Mouse (Mus musculus) limb, embryonic 13.5 days (tissue): Measurements from ENCODE around the gene Ugt1a2. TPM values are rescaled to one million over a fixed set of nuclear protein-coding genes. Genes with fewer than 3 reads are reported as not detected.

Experiments used
- ATAC-seq: fragments of 200-750 bp; cut with Nextera tagmentation; 2 replicates; pipeline ENCODE4 v1.8.0; 2017; ENCODE audit warnings: low read depth, moderate number of reproducible peaks, moderate TSS enrichment; ENCODE audit not compliant: low FRiP score
- H3K27ac ChIP-seq: fragments of 300-500 bp; sonication (generic); 2 replicates; pipeline ENCODE4 v1.5.1; 2015; ENCODE audit warnings: inconsistent platforms, mild to moderate bottlenecking, moderate library complexity
- H3K27me3 ChIP-seq: fragments of 300-500 bp; sonication (generic); 2 replicates; pipeline ENCODE4 v1.6.1; 2015; ENCODE audit warnings: mild to moderate bottlenecking, inconsistent platforms
- H3K36me3 ChIP-seq: fragments of 300-500 bp; sonication (generic); 2 replicates; pipeline ENCODE4 v1.6.1; 2015; ENCODE audit warnings: inconsistent platforms, mild to moderate bottlenecking, moderate library complexity
- H3K4me1 ChIP-seq: fragments of 300-500 bp; sonication (generic); 2 replicates; pipeline ENCODE4 v1.6.1; 2015; ENCODE audit warnings: inconsistent platforms
- H3K4me2 ChIP-seq: fragments of 300-500 bp; sonication (generic); replicated peaks from 2 replicates; pipeline ENCODE4 v1.6.1; 2015; ENCODE audit warnings: inconsistent platforms, mild to moderate bottlenecking, moderate library complexity
- H3K4me3 ChIP-seq: fragments of 300-500 bp; sonication (generic); 2 replicates; pipeline ENCODE4 v1.5.1; 2015; ENCODE audit warnings: moderate library complexity, mild to moderate bottlenecking, inconsistent platforms
- H3K9ac ChIP-seq: fragments of 300-500 bp; sonication (generic); 2 replicates; pipeline ENCODE4 v1.6.1; 2015; ENCODE audit warnings: mild to moderate bottlenecking, inconsistent platforms
- H3K9me3 ChIP-seq: fragments of 300-500 bp; sonication (generic); 2 replicates; pipeline ENCODE4 v1.6.1; 2016; ENCODE audit warnings: inconsistent platforms
- WGBS: fragments of 180-500 bp; shearing (Covaris S2); methylation state at CpG from one replicate; pipeline ENCODE4 v1.1.7; 2015; 5-methylcytosine and 5-hydroxymethylcytosine counted together
- polyA plus RNA-seq: library from polyadenylated mRNA; unstranded; fragments of >200 nt; fragmentation: Nextera tagmentation; extraction: Ambion mirVana; gene quantifications from 2 replicates; pipeline ENCODE4 v1.2.1, GENCODE M21; 2015

The Ugt1a2 gene
- polyA plus RNA-seq, 1 experiment from 2014 or later: not detected

DNA sequence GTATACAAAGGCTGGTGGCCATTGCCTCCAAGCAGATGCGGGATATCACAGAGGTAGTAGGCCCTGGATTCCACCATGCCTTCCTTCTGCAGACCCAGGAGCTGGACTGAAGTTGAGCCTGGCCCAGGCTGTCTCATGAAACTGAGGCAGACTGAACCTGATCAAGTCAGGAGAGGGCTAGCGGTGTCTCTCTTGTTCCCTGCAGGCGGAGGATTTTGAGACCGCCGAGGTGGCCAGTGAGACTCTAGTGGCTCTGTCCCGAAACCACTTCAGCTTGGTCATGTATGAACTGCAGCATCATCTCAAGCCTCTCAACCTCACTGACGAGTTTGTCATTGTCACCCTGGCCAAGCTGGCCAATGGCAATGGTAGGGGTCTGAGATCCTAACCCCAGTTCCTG, 30.0 kb downstream of the Ugt1a2 start:
- no peak for ATAC-seq
- Histone ChIP-seq H3K27ac (no peak overlapping the region), H3K4me2 (no peak overlapping the region), H3K4me3 (no peak overlapping the region), H3K9me3 (peaks cover 100% of the 10 kb centered on the region), H3K9ac (no peak overlapping the region), H3K36me3 (no peaks in the 10 kb centered on the region), H3K27me3 (no peaks in the 10 kb centered on the region), H3K4me1 (no peaks in the 10 kb centered on the region)
- 73% methylated on average over 7 of the region's 7 CpGs for WGBS

DNA sequence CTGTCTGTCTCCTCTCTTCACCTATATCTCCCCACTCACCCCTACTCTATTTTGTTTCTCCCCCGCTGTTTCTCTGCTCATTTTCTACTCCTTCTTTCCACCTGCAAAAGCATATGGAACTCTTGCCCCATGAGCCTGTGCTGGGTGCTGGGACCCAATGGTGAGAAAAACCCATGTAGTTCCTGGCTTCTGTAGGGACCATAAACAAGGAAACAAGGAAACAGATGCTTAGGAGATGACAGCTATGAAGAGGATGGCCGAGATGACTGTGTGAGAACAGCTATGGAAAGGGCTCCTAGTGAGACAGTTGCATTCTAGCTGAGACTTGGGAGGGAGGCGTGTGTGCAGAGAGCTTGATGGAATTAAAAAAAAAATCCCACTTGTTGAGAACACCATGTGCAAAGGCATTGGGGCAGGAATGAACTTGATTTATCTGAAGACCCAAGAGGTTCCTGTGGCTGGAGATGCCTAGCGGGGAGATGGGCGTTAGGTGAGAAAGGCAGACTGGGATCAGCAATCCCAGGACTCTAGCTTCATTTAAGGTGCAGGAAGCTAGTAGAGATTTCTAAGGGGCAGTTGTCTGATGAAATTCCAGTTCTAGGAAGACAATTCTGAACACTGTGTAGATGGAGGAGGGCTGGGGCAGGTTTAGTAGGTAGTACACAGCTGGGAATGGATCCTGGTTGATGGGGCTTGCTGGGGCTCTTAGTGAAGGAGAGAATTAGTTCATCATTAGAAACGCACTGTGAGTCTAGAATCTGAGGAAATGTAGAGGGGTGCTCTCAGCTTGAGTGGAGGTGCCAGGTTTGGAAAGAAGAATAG, 30.8 kb downstream of the Ugt1a2 start:
- Histone ChIP-seq H3K36me3 (no peaks in the 10 kb centered on the region), H3K4me3 (no peak overlapping the region), H3K27me3 (no peaks in the 10 kb centered on the region), H3K27ac (no peak overlapping the region), H3K9me3 (peaks cover 100% of the 10 kb centered on the region), H3K4me1 (no peaks in the 10 kb centered on the region), H3K9ac (no peak overlapping the region), H3K4me2 (no peak overlapping the region)
- no peak for ATAC-seq
- 76% methylated on average over 6 of the region's 6 CpGs for WGBS

DNA sequence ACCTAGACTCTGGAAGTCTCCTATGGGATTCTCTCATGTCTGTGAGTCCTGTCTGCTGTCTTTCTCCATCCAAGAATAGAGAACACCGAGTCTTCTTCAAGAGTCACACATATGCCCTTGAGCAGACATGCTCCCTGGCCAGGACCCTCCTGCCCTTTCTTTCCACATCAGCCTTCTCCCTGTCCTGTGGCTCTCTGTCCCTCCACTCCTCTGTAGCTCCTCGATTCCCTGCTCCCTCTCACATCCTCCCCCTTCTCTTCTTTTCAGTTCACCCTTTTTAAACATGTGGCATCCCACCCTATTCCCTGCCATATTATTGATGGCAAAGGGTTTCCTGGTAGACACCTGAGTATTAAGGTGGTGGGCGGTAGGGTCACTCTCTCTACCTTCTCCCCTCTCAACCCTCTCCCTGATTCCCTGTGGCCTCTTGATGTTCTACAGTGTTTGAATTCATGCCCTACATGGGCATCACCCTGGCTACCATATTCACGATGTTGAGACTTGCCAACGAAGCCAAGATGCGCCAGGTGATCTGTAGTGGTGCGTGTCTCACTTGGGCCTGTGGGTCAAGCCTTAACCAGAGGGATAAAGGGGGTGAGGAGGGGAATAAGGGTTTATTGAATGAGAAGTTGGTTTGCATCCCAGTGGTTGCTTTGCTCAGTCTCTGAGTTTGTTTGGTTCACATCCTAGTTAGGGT, 31.6 kb downstream of the Ugt1a2 start:
- 70% methylated on average over 7 of the region's 7 CpGs for WGBS
- ATAC-seq: no peak
- no peaks in the 10 kb centered on the region for H3K27me3 ChIP-seq

DNA sequence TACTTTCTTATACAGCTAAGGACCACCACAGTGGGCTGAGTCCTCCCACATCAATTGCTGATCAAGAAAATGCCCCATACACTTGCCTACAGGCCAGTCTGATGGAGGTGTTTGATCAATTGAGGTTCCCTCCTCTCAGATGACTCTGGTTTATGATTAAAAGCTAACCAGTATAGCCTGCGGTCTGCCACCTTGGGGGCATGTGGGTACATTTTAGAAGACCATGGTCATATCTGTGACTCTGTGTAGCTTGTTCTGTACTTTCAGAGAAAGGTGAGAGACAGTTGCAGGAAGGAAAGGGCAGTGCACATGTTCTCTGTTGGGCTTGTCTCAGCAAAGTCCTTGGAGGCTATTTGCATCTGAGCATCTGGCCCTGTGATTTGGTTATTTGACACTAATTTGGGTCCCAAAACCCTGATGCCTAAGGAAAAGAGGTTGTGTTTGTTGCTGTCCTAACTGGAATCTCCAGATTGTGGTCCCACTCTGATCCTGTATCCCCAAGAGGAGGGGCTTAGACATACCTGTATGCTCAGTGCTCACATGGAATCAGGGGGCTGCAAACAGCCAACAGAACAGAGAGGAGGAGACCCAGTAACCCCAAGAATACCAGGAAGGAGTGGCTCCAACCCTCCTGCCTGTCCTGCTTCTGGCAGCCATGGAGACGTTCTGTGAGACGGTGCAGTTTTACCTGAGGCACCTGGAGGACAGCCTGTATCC, 32.4 kb downstream of the Ugt1a2 start:
- no peak overlapping the region for H3K27ac ChIP-seq
- 57% methylated on average over 3 of the region's 3 CpGs for WGBS
- no peaks in the 10 kb centered on the region for H3K27me3 ChIP-seq
- ATAC-seq: no peak
- peaks cover 97% of the 10 kb centered on the region for H3K9me3 ChIP-seq
- no peaks in the 10 kb centered on the region for H3K36me3 ChIP-seq
- no peak overlapping the region for H3K9ac ChIP-seq
- H3K4me1 ChIP-seq: no peaks in the 10 kb centered on the region
- H3K4me2 ChIP-seq: no peak overlapping the region
- H3K4me3 ChIP-seq: no peak overlapping the region

More for the DNA sequence above, 31.6 kb downstream of the Ugt1a2 start:
- no peak overlapping the region for H3K4me3 ChIP-seq
- no peak overlapping the region for H3K27ac ChIP-seq
- H3K4me2 ChIP-seq: no peak overlapping the region
- H3K4me1 ChIP-seq: no peaks in the 10 kb centered on the region
- H3K9me3 ChIP-seq: peaks cover 97% of the 10 kb centered on the region
- H3K9ac ChIP-seq: no peak overlapping the region
- H3K36me3 ChIP-seq: no peaks in the 10 kb centered on the region

DNA sequence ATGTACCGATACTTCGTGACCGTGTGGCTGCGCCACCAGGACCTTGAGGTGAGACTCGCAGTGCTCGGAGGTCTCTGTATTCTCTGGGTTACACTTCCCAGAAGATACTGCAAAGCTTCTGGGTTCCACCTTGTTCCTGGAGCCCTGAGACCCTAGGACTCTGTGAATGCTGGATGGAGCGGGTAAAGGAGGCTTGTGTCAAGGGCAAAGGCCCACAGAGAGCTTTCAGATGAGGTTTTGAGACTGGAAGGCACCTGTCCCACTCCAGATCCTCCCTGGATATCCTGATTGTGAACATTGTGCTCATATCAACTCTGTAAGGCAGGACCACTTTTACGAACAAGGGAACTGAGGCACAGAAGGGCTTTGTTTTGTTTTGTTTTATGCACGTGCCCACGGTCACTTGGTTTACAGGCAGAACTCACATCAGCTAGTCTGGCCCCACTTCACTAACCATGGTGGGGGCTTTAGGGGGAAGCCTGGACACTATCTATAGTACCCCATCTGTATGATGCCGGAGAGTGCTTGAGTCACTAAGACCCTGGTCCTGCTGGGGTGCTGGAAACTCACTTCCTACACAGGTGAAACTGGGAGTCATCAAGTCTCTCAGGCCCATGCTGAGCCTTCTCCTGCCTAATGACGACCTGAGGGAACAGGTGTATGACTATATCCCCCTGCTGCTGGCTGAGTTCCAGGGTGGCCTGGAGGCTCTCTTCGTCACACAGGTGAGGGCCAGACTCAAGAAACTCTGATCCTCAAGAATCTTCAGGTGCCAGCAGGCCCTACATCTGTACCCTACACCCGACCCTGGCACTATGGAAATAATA, 33.2 kb downstream of the Ugt1a2 start:
- Histone ChIP-seq H3K27ac (no peak overlapping the region), H3K4me2 (no peak overlapping the region), H3K4me3 (no peak overlapping the region), H3K36me3 (no peaks in the 10 kb centered on the region), H3K27me3 (no peaks in the 10 kb centered on the region), H3K9ac (no peak overlapping the region), H3K4me1 (no peaks in the 10 kb centered on the region), H3K9me3 (peaks cover 97% of the 10 kb centered on the region)
- ATAC-seq: no peak
- 70% methylated on average over 14 of the region's 14 CpGs for WGBS

DNA sequence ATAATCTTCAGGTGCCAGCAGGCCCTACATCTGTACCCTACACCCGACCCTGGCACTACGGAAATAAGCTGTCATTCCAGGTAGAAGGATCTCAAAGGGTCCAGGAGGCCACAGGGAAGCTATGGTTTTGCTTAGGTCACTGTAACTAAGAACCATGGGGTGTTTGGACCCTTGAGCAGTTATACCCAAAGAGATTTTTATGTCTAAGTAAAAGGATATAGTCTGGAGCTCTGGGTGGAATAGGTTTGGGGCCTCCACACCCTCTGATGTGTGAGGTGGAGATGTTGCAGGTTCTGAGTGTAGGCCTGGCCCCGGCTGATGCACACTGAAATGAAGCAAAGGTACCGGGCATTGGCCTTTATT, 33.8 kb downstream of the Ugt1a2 start:
- H3K4me3 ChIP-seq: no peak overlapping the region
- peaks cover 97% of the 10 kb centered on the region for H3K9me3 ChIP-seq
- no peaks in the 10 kb centered on the region for H3K4me1 ChIP-seq
- no peaks in the 10 kb centered on the region for H3K36me3 ChIP-seq
- 65% methylated on average over 4 of the region's 4 CpGs for WGBS
- no peak overlapping the region for H3K9ac ChIP-seq
- no peak overlapping the region for H3K4me2 ChIP-seq
- no peak for ATAC-seq
- H3K27ac ChIP-seq: no peak overlapping the region
- H3K27me3 ChIP-seq: no peaks in the 10 kb centered on the region

DNA sequence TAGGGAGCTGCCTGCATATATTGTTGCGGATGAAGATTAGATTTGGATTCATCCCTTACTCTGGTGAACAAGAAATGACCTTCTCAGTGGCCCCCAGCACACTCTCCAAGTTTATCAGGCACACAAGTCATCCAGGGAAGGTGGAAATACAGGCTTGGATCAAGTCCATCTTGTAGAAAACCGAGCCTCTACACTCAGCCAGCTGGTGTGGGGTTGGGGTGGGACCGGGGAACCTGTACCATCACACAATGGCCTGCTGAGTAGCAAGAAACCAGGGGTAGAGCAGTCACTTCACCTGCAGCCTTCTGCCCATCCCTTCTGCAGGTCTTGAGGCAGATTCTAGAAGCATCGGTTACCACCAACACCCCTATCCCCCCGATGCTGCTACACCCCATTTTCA, 34.2 kb downstream of the Ugt1a2 start:
- 44% methylated on average over 5 of the region's 5 CpGs for WGBS
- no peaks in the 10 kb centered on the region for H3K36me3 ChIP-seq
- no peak overlapping the region for H3K4me3 ChIP-seq
- peaks cover 97% of the 10 kb centered on the region for H3K9me3 ChIP-seq
- no peak overlapping the region for H3K27ac ChIP-seq
- no peaks in the 10 kb centered on the region for H3K4me1 ChIP-seq
- ATAC-seq: no peak
- H3K9ac ChIP-seq: no peak overlapping the region
- no peaks in the 10 kb centered on the region for H3K27me3 ChIP-seq
- H3K4me2 ChIP-seq: no peak overlapping the region

DNA sequence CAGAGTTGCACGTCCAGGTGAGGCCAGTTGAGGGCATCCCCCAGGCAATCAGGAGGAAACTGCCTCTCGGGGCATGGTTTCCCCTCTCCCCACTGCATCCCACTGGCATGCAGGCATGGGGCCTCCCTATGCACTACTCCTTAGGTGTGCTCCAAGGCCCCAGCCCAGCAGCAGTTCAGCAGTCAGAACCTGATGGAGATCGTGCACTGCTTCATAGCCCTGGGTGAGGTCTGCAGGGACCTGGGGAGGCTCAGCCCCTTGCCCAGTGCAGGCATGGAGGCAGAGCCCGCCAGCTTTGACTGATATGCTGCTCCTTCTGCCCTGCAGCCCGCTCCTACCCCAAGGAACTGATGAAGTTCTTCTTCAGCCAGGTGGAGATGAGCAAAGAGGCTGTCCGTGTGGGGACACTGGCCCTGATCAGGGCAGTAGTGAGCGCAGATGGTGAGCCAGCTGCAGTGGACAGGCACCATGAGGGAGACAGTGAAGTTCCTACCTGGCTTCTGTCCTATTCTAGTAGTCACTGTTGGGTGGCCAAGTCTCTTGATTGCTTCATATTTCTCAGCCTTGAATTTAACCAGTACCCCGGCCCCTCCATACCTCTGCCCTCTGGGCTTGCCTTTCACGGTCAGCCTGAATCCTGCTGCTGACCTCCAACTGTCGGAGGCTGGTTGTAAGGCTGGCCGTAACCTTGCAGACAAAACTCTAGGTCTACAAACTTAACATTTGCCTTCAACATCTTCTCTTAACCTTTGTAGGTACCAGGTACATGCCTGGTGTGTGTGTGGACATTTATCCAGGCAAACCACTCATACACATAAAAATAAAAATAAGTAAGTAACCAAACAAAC, 34.9 kb downstream of the Ugt1a2 start:
- H3K36me3 ChIP-seq: no peaks in the 10 kb centered on the region
- H3K4me2 ChIP-seq: no peak overlapping the region
- 65% methylated on average over 11 of the region's 11 CpGs for WGBS

DNA sequence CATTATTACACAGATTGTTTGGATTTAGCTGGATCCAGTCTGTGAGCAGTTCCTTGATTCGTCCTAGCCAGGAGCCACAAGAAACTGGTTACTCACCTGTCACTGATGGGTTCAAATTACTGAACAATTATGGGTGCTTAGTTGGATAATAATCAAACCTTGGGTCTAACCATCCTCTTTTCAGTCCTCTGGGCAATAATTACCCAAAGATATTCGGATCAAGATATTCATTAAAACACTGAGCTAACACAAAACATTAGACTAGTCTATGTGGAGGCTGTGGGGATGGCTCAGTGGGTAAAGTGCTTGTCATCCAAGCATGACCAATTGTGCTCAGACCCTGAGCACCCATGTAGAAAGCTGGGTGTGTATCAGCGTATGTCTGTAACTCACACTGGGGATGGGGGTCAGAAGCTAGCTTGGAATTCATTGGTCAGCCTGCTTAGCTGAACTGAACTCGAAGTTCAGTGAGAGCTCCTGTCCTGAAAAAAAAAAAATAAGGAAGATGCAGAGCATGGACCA, 35.6 kb downstream of the Ugt1a2 start:
- peaks cover 97% of the 10 kb centered on the region for H3K9me3 ChIP-seq
- no peaks in the 10 kb centered on the region for H3K4me1 ChIP-seq
- no peaks in the 10 kb centered on the region for H3K27me3 ChIP-seq
- WGBS: 67% methylated on average over 4 of the region's 4 CpGs
- no peak overlapping the region for H3K27ac ChIP-seq
- no peak for ATAC-seq
- no peak overlapping the region for H3K4me3 ChIP-seq
- H3K4me2 ChIP-seq: no peak overlapping the region
- no peak overlapping the region for H3K9ac ChIP-seq
- no peaks in the 10 kb centered on the region for H3K36me3 ChIP-seq

More for the DNA sequence above, 34.9 kb downstream of the Ugt1a2 start:
- H3K9ac ChIP-seq: no peak overlapping the region
- no peaks in the 10 kb centered on the region for H3K4me1 ChIP-seq
- H3K27me3 ChIP-seq: no peaks in the 10 kb centered on the region
- H3K9me3 ChIP-seq: peaks cover 97% of the 10 kb centered on the region
- H3K27ac ChIP-seq: no peak overlapping the region
- ATAC-seq: 0 out of 2 replicates have a peak, but pooled peaks have one; percentile 1
- H3K4me3 ChIP-seq: no peak overlapping the region

DNA sequence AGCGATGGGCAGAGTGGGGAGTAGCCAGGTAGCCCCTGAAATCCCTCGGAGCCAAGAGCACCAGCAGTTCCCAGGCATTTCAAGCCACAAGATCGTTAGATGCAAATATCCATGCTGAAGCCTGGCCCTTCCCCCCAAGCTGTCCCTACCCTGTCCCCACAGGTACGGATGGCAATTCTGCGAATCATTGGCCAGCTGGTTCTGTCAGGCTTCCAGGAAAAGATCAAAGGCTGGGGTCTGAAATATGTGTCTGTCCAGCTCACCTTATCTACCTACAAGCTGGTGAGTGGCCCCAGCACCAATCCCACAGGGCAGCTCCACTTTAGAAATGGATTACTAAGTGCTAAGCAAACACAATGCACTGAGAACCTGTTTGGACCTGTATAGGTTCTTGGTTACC, 36.9 kb downstream of the Ugt1a2 start:
- H3K4me3 ChIP-seq: no peak overlapping the region
- H3K27ac ChIP-seq: no peak overlapping the region
- WGBS: 79% methylated on average over 5 of the region's 5 CpGs
- ATAC-seq: no peak
- H3K9ac ChIP-seq: no peak overlapping the region
- no peaks in the 10 kb centered on the region for H3K4me1 ChIP-seq
- H3K4me2 ChIP-seq: no peak overlapping the region
- peaks cover 95% of the 10 kb centered on the region for H3K9me3 ChIP-seq
- no peaks in the 10 kb centered on the region for H3K27me3 ChIP-seq
- H3K36me3 ChIP-seq: no peaks in the 10 kb centered on the region

DNA sequence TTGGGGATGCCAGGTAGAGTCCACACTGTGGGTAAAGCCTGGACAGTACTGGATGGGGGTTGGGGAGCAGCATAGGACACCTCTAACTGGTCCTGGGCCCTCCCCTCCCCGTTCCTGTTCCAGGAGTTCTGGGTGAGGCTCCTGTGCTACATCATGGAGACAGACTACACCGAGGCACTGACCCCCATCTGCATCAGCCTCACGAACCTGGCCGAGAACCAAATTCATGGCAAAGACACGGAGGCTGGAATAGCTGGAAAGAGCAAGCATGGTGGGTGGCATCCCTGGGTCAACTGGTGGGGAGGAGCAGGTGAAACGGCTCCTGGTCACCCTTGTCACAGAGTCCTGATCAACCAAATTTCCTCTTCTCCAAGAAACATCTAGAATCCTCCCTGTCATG, 38.4 kb downstream of the Ugt1a2 start:
- no peaks in the 10 kb centered on the region for H3K36me3 ChIP-seq
- peaks cover 94% of the 10 kb centered on the region for H3K9me3 ChIP-seq
- no peaks in the 10 kb centered on the region for H3K4me1 ChIP-seq
- no peak overlapping the region for H3K4me2 ChIP-seq
- H3K9ac ChIP-seq: no peak overlapping the region
- no peak overlapping the region for H3K4me3 ChIP-seq
- 79% methylated on average over 6 of the region's 6 CpGs for WGBS
- no peak overlapping the region for H3K27ac ChIP-seq
- no peaks in the 10 kb centered on the region for H3K27me3 ChIP-seq
- no peak for ATAC-seq
